Mouse (Mus musculus): ENCODE data around the gene Cdk14.

The Cdk14 gene

DNA sequence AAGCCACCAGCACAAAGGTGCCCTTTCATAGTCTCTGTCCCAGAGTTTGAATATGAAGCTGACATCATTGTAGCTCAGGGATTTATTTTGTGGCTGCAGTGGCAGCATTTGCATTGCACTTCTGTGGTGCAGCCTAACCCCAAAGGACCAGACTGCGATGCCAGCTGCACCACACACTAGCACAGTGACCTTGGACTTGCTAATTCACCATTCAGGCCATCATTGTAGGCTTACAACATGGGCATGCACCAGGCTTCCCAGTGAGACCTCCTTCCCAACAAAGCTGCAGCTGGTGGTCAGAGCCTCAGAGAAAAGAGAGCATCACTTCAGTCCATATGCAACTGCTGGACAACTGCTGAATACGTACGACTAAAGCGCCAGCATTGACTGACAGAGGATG, 629.8 kb downstream of the Cdk14 start:
- no peak for DNase-seq (ENCODE audit: low spot score)

- DNase-seq (ENCODE audit: low spot score) = no peak
These were observed 631.6 kb downstream of the Cdk14 start for GRCm38 (mm10) chr5:4788484-4788883.

- DNase-seq (ENCODE audit: low spot score) = no peak
These were observed 633.3 kb downstream of the Cdk14 start for GRCm38 (mm10) chr5:4786816-4787215.

DNA sequence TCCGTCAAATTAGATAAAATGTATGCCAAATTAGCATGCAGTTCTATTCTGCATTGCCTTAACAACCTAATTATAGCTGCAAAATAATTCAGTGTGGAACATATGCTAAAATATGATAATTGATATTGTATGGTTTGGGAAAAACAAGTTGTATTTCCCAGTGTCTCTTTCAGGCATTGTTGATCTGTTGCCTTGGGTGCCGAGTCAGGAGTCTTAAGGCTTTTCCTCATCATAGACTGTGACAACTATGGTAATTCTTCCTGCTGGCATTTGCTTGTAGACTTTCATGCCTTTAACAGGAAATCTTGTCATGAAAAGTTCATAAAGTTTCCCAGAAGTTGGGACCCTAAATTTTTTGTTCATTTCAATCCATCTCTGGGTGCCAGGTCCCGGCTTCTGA, 641.8 kb downstream of the Cdk14 start:
- no peak for DNase-seq (ENCODE audit: low spot score)

- DNase-seq (ENCODE audit: low spot score) = no peak
These were observed 643.6 kb downstream of the Cdk14 start for GRCm38 (mm10) chr5:4776495-4776894.

DNA sequence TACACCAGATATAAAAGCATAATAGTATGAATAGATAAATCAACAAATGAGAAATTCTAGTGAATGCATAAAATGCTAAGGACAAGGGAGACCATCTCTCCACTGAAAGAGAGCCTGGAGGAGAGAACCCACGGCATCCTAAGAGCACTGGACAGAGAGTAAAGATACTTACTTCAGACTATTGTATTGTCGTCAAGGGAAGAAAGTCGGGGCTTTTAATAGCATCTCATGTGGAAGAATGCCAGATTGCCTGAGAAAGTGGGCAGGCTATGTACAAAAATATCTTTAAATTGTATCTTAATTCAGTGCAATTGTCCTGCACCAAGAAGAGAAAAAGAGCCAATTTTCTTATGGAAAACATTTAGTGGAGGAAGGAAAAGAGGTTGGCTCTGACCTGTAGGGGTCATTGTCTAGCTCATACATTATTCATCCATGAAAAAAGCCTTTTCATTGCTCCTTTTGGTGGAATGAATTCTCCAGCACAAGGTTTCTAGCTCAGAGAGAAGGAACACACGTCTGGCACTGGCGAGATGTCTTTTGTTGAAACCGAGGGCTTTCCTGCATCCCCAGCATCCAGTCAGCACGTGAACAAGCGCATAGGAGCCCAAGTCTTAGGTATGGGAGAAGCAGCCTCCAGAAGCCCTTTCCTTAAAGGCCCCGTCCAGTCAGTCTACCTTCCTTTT, 646.9 kb downstream of the Cdk14 start:
- DNase-seq (ENCODE audit: low spot score) = no peak

- DNase-seq (ENCODE audit: low spot score) = no peak
These were observed 649.5 kb downstream of the Cdk14 start for GRCm38 (mm10) chr5:4770609-4771008.

DNA sequence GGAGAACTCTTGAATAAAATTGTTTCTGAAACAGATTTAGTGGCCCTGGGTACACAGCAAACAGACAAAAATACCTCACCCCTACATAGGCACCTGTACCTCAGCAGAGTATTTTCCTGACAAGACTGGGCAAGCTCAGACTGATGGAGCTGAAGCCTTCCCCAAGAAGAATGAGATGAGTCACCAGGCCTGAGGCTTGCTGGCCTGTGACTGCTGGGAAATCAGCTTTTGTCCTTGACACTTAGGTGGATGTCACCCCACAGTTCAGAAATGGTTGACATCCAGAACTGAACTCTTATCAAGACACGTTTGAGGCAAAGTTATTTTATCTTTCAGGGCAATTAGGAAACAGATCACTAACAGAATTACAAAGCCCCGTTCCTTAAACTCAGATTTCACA, 652.2 kb downstream of the Cdk14 start:
- no peak for DNase-seq (ENCODE audit: low spot score)

DNA sequence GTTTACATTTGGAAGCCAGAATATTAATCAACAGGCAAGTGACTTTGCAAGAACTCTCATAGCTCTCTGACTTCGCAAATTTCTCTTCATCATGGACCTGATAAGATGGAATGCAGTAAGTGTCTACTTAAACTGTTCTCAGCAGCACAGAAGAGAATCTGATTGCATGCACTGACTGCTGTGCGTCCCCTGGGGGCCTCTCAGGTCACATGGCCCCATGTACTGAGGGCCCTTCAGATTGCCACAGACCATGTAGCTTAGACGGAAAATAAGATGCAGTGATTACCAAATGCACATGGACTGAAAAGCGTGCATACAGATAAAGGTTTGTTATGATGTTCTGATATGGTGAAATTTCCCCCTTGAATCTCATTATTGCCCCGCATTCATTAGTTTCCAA, 653.4 kb downstream of the Cdk14 start:
- no peak for DNase-seq (ENCODE audit: low spot score)

DNA sequence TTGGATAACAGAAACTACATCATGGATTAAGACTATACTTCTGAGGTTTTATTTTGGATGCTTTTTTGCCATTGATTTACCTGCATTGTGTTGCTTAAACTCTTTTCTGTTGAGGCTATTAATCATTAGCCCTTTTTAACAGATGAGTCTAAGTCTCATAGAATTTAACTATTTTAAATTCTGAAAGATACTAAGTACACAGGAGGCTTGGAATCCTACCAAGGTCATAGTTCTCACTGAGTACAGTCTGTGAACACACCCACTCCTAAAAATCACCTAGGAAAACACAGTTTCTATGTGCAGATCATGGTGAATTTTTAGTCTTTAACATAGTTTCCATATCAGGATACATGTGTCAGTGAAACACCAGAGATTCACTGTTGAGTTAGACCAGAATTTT, 658.2 kb downstream of the Cdk14 start:
- DNase-seq (ENCODE audit: low spot score) = no peak

DNA sequence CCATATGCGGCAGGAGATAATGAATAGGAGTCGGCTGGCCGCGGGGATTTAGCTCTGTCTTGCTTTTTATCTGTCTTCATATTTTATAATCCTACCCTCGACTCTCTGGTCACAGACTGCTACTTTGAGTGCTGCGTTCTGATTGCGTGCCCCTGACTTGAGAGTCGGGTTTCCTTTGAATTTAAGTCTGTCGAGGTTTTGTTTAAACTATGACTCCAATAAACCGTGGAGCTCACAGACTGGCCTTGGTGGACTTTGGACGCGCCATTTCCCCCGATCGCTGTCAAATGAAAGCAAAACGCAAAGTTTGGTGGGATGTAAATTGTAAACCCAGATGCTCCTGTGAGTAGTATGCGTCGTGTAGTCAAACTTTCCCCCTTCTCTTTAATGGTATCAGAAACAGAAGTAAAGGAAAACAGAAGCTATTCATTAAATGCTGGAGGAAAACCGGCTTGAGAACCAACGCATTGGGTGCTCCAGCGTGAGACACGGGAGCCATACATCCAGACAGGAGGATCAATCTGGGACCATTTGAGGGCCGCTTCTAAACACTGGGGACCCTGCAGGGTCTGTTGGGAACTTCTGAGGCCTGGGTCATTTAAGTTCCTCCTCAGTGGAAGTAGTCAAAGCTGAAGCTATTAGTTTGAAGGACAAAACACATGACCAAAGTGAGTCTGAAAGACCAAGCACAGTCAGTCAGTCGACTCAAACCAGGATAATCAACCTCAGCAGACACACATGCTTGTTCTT, 661.6 kb downstream of the Cdk14 start:
- no peak for DNase-seq (ENCODE audit: low spot score)

DNA sequence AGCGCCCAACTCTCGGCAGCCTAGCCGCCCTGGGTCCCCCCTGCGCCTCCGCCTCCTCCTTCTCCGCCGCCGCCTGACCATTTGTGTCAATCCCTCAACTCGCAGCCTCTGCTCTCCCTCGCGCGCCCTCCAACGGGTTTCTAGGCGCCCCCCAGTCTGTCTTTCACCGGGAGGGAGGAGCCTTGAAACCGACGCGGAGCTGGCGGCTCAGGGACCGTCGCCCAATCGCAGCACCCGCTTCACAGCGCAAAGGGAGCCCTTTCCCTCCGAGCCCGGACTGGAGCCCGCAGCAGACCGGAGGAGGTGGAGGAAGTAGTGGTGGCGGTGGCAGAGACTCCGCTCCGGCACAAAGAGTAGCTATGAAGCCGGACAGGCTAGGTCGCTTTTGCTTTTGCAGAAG, 662.2 kb downstream of the Cdk14 start, which contains the start of gene Fzd1:
TSS of gene Fzd1 (minus strand) at position 134 of the 400 bp plus-strand sequence.
- peak; percentile 92 for DNase-seq (ENCODE audit: low spot score)

- peak; percentile 69 for DNase-seq (ENCODE audit: low spot score)
These were observed 663.0 kb downstream of the Cdk14 start for GRCm38 (mm10) chr5:4756871-4757711.

DNA sequence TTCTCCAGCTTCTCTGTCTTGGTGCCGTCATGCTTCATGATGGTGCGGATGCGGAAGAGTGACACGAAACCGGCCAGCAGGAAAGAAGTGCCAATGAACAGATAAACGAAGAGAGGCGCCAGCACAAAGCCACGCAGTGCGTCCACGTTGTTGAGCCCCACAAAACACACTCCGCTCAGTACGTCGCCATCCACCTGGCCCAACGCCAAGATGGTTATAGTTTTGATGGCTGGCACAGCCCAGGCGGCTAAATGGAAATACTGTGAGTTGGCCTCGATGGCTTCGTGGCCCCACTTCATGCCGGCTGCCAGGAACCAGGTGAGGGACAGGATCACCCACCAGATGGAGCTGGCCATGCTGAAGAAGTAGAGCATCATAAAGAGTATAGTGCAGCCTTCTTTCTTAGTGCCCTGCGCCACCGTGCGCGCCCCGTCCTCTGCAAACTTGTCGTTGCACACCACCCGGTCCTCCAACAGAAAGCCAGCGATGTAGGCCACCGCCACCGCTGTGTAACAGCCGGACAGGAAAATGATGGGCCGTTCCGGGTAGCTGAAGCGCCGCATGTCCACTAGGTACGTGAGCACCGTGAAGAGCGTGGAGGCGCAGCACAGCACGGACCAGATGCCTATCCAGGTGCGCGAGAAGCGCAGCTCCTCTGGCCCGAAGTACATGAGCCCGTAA, 664.0 kb downstream of the Cdk14 start:
- no peak for DNase-seq (ENCODE audit: low spot score)

DNA sequence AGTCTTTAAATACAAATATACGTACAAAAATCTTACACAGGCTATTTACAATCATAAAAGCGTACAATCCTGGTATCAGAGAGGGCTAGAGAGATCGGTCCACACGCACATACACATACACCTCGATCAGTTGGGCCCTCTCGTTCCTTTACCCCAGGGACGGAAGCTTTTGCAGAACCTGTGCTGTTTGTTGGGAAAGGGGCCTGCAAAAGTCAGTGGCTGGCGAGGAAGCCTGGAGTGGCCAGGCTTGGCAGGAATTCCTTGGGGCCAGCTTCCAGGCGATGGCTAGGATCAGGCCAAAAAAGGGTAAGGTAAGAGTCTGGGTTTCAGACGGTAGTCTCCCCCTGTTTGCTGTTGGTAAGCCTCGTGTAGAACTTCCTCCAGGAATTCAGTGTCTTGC, 664.8 kb downstream of the Cdk14 start:
- DNase-seq (ENCODE audit: low spot score) = no peak

DNA sequence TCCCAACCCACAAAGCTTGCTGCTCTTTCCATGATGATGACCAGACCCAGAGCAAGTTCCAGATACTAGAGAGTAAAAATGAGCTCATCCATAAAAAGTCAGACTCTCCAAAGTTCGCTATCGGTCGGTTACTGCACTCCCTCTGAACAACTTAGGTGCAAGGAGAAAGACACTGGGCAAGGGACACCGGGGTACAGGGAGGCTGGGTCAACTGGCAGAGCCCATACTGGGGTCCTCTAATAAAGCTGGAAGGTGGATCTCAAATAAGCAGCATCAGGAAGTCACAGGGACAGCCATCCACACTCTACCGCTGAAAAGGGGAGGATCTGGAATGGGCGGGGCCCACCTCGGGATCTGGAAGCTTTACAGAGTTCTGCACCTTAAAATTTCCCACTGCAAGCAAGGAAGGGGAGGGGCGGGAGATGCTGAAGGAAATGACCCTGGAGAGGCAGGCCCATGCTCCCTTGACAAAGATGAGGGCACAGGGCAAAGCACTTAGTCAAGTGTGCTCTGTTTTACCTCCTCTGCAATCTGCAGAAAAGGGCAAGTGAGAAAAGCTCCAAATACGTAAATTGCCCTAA, 665.3 kb downstream of the Cdk14 start:
- no peak for DNase-seq (ENCODE audit: low spot score)
